Mouse (Mus musculus): ENCODE results near the gene Tgfb1.

- TF ChIP-seq POLR2A (IDR thresholded peaks at IDR 0.05; ENCODE audit: low read depth, low read length) (no peak), CTCF (IDR thresholded peaks at IDR 0.05; ENCODE audit: extremely low read depth, insufficient read depth, insufficient read length, insufficient replicate concordance) (no peak)
Observed at GRCm38 (mm10) chr7:25674719-25675300, 12.0 kb upstream of the Tgfb1 start, which contains the start of gene Tmem91.

Measured in spleen, adult 2 months (tissue).